Mouse (Mus musculus): ENCODE measurements around the gene Wwox.

The Wwox gene

DNA sequence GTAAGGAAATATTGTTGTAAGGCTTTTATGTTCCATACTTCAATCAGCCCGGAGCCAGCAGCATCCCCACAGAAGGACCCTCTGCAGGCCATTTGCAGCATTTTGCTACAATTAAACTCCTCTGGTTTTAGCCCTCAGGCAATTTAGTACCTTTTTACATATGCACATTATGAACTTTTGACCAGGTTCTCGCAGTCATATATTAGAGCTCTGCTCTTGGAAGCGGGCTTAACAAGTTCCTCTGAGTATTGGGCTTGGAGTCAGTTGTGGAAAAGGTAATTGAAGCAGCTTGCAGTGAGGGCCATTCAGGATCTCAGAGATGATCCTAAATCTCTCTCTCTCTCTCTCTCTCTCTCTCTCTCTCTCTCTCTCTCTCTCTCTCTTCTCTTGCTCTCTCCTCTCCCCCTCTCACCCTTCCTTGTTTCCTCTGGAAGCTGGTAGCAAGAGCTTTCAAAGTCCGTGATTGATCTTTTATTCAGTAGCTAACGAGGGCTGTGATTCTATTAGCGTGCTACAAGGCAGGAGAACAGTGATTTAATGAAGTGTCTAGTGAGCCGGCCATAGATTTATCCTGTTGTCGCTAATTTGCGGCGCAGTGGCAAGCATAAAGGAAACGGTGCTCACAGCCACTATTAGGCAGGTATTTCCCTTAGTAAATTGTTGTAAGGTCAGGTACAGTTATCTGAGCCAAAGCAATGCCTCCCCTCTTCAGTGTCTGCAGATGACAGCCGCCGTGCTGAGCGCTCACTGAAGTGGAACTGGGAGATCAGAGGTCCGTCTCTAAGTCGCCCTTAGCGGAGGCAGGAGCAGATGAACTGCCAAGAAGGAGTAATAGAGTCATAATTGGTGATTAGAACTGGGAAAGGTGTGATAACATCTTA is 292.0 kb downstream of the Wwox start:
- no peak for DNase-seq (ENCODE audit: low spot score)

GRCm38 (mm10) chr8:114743185-114743915 is 303.9 kb downstream of the Wwox start:
- DNase-seq (ENCODE audit: low spot score): no peak

GRCm38 (mm10) chr8:114746373-114746772 is 306.9 kb downstream of the Wwox start:
- DNase-seq (ENCODE audit: low spot score): no peak

- peak; percentile 59 for DNase-seq (ENCODE audit: low spot score)
Observed at GRCm38 (mm10) chr8:114751376-114752135, 312.1 kb downstream of the Wwox start.

DNA sequence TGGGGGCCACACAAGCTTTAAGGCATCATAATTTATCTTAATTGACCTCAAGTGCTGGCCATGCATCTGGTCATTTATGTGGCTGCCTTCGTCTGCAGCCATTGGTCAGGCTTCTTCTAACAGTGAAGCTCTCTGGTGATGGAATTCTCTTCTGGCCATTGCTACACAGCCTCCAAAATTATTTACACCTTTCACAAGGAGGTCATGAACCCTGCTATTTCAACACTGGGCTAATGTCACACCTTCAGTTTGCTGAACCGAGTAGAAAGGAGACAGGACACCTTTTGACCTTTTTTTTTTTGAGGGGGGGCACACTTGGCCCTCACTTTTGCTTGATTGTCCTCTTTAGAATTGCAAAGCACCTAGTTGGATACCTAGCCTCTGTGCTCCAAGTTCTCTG is 320.2 kb downstream of the Wwox start:
- no peak for DNase-seq (ENCODE audit: low spot score)

GRCm38 (mm10) chr8:114768536-114768935 is 329.1 kb downstream of the Wwox start:
- DNase-seq (ENCODE audit: low spot score): no peak

DNA sequence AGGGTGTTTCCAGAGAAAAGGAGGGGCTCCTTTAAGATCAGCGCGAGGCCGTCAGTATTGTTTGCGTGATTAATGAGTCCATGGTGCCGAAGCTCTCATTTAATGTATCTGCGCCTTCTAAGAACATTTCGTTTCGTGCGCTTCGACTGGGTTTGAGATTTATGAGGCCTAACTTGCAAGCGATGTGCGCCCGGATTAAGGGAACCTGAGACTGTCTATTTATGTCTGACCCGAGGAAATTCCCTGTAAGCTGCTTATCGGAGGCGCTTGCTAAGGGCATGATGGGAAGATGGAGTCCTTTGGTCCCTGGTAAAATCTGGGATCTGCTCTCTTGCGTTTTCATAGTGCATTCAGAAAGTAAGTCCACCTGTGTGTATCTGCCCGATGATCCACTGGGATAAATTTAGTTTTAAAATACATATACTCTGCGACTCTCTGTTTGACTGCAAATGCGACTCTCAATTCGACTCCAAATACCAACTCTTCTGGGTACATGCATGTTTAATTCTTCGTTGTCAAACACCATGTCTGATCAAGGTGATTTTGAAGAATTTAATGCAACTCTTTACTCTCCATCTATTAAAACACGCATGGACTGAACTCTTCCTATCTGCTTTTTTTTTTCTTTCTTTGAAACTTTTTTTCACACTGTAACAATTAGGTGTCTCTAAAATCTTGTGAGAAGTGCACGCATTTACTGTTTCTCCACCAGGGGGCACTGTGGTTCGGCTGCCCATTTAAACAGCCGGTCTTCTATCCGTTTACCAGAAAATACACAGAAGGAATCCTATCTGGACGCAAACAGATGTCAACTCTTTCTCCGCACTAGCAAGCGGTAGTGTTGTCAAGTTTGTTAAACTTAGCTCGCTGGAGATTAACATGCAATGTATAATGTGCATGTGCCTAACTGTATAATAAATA is 331.7 kb downstream of the Wwox start:
- DNase-seq (ENCODE audit: low spot score): peak; percentile 93

DNA sequence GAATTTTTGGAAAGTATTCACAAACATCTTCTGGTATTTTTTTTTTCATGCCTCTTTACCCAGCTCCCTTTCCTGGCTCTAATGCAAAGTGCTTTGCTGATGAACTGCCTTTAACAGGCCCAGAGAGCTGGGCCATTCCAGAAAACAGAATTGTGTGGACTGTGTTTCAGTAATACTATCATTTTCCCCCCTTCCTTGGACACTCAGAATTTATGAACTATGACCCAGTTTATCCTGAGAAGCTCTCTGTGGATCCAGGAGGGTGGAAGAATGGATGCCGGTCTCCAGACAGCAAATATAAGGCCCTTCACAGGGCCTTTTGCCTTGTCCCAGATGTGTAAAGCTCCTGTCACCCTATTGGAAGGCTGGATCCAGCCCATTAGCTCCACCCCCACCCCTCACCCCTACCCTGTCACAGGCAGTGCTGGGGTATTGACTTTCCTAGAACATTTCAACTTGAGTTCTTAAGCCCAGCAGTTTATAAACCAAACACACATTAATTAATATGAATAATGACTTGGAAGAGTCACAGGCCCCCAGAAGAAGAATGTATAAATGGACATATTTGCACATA is 332.9 kb downstream of the Wwox start:
- peak; percentile 55 for DNase-seq (ENCODE audit: low spot score)

GRCm38 (mm10) chr8:114773461-114774414 is 334.3 kb downstream of the Wwox start:
- DNase-seq (ENCODE audit: low spot score): peak; percentile 70

- no peak for DNase-seq (ENCODE audit: low spot score)
Observed at GRCm38 (mm10) chr8:114774415-114774775, 334.9 kb downstream of the Wwox start.

DNA sequence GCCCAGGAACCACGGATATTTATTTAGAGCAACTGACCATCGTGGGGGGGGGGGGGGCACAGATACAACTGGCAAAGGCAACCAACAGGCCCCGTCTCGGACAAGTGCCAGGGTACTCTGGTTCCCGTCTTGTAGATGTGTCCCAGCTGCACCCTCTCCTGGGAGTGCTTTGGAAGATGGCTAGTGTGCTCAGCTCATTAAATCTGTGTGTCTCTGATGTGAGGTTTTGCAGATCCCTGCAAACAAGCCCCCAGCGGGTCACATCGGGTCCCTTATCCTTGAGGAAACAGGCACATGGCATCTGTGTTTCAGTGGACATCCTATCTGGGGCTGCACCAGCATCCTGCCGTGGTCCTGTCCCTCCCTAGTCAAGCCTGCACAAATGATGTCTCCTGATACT is 336.1 kb downstream of the Wwox start:
- no peak for DNase-seq (ENCODE audit: low spot score)

GRCm38 (mm10) chr8:114776696-114777095 is 337.2 kb downstream of the Wwox start:
- DNase-seq (ENCODE audit: low spot score): no peak

- DNase-seq (ENCODE audit: low spot score): peak; percentile 51
Observed at GRCm38 (mm10) chr8:114777271-114777980, 338.0 kb downstream of the Wwox start.

DNA sequence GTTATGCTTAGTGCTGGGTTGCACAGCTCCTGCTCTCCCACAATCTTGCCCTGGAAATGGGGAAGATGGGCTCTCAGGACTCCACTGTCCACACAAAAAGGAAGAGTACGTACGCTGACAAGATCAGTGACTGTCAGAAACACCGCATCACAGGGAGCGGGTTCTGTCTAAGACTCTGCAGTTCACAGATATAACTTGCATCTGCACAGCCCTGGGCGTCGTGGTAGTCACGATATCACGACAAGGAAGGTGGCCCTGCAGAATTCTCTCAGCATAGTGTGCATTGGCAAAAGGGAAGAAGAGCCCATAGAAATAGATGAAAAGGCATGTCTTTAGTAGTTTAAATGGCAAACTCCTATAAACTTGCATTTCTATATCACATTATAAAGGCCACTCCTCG is 339.5 kb downstream of the Wwox start:
- DNase-seq (ENCODE audit: low spot score): no peak

- peak; percentile 65 for DNase-seq (ENCODE audit: low spot score)
Observed at GRCm38 (mm10) chr8:114783321-114783720, 343.9 kb downstream of the Wwox start.

DNA sequence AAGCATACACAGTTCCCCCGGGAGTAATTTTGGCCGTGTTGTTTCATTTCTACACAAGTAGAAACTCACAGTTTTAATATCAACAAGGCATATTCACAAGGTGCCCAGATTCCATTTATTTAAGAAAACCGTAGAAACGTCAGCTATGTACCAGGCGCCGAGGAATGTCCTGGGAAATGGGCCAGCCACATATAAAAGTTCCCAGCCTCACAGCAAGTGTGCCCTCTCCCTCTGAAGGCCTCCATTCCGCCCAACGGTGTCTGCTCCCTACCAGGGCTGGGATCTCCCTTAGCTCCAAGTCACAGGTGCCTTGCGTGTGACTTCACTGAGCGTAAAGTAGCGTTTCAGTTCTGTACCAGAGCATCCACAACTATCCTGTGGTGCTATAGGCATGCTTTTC is 346.4 kb downstream of the Wwox start:
- DNase-seq (ENCODE audit: low spot score): no peak

DNA sequence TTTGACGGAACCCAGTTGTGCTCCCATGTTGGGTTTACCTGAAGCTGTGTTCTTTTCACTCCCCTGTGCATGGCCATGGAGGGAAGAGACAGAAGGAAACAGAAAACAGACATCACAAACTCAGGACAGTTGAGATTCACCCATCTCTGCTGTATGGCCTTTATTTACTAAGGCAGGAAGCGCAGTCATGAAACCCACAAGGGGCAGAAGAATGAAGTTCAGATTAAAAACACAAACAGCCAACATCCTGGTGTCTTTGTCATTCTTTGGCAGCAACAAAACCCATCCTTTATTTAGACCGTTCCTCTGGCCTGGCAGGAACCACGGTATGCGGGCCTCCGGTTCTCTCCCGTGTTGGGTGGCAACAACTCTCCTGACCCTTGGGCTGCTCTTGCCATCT is 350.2 kb downstream of the Wwox start:
- no peak for DNase-seq (ENCODE audit: low spot score)

DNA sequence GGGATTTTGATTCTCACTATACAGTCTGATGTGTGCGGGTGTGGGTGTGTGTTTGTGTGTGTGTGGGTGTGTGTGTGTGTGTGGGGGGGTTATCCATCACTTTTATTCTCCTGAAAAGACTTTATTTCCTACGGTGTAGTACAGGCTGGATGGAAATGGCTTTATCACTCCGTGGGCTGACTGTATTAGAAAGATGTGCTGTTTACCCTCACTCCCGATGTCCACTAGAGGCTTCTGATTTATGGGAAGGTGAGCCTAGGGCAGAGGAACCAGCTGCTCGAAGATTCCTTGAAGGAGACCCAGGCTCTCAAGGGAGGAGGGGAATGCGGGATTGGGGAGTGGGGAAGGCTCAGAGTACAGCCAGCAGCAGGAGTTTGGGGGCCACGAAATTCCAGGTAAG is 351.3 kb downstream of the Wwox start:
- DNase-seq (ENCODE audit: low spot score): no peak

GRCm38 (mm10) chr8:114793682-114794081 is 354.2 kb downstream of the Wwox start:
- DNase-seq (ENCODE audit: low spot score): no peak

Data from adipocyte (in vitro differentiated cells).